Mouse (Mus musculus) forebrain, embryonic 11.5 days (tissue): ENCODE results near the gene Gpr68. TPM values are rescaled to one million over a fixed set of nuclear protein-coding genes. Genes with fewer than 3 reads are reported as not detected.

Source experiments
- ATAC-seq: fragments of 200-750 bp; cut with Nextera tagmentation; replicated peaks from 2 replicates; pipeline ENCODE4 v1.8.0; 2017; ENCODE audit warnings: moderate TSS enrichment; ENCODE audit not compliant: low FRiP score
- DNase-seq: peaks from one replicate; pipeline ENCODE4 v3.0.0-alpha.2; 2017; ENCODE audit warnings: low spot score
- H3K27ac ChIP-seq: fragments of 300-500 bp; sonication (generic); 2 replicates; pipeline ENCODE4 v1.5.1; 2014; ENCODE audit warnings: low read depth, low read length
- H3K27me3 ChIP-seq: fragments of 300-500 bp; sonication (generic); 2 replicates; pipeline ENCODE4 v1.6.1; 2014; ENCODE audit warnings: mild to moderate bottlenecking, low read length, mixed read lengths; ENCODE audit not compliant: control insufficient read depth, insufficient read depth
- H3K36me3 ChIP-seq: fragments of 300-500 bp; sonication (generic); 2 replicates; pipeline ENCODE4 v1.6.1; 2014; ENCODE audit warnings: mild to moderate bottlenecking, low read length, moderate library complexity, mixed read lengths; ENCODE audit not compliant: control insufficient read depth, insufficient read depth
- H3K4me1 ChIP-seq: fragments of 300-500 bp; sonication (generic); replicated peaks from 2 replicates; pipeline ENCODE4 v1.6.1; 2014; ENCODE audit warnings: low read length, mixed read lengths; ENCODE audit not compliant: control insufficient read depth, insufficient read depth
- H3K4me2 ChIP-seq: fragments of 300-500 bp; sonication (generic); 2 replicates; pipeline ENCODE4 v1.6.1; 2014; ENCODE audit warnings: low read depth, mild to moderate bottlenecking, low read length, moderate library complexity, mixed read lengths; ENCODE audit not compliant: severe bottlenecking
- H3K4me3 ChIP-seq: fragments of 300-500 bp; sonication (generic); 2 replicates; pipeline ENCODE4 v1.5.1; 2014; ENCODE audit warnings: low read depth, low read length
- H3K9ac ChIP-seq: fragments of 300-500 bp; sonication (generic); 2 replicates; pipeline ENCODE4 v1.6.1; 2014; ENCODE audit warnings: low read length
- H3K9me3 ChIP-seq: fragments of 300-500 bp; sonication (generic); 2 replicates; pipeline ENCODE4 v1.6.1; 2016; ENCODE audit warnings: low read length, mixed read lengths; ENCODE audit not compliant: control insufficient read depth
- WGBS: fragments of 180-500 bp; shearing (Covaris S2); extraction: QIAGEN DNeasy Blood & Tissue Kit; methylation state at CpG from one replicate; pipeline ENCODE4 v1.1.7; 2014; 5-methylcytosine and 5-hydroxymethylcytosine counted together
- polyA plus RNA-seq: library from polyadenylated mRNA; unstranded; fragments of >200 nt; fragmentation: Nextera tagmentation; extraction: Ambion mirVana; gene quantifications from 2 replicates; pipeline ENCODE4 v1.2.1, GENCODE M21; 2014

Gene Gpr68
- polyA plus RNA-seq, 1 experiment from 2014 or later: 0.13 TPM

- 77% methylated on average over 5 of the region's 5 CpGs for WGBS
- no peak for ATAC-seq
- DNase-seq: no peak
- Histone ChIP-seq H3K9me3 (no peaks in the 10 kb centered on the region), H3K27ac (no peak overlapping the region), H3K36me3 (no peaks in the 10 kb centered on the region; the same call in 1 of the 2 replicates), H3K27me3 (0 out of 2 replicates have a peak, but pooled peaks cover 4% of the 10 kb centered on the region), H3K4me1 (peaks cover 4% of the 10 kb centered on the region; the same call in 1 of the 2 replicates), H3K4me3 (no peak overlapping the region), H3K4me2 (no peak overlapping the region), H3K9ac (no peak overlapping the region)
These were observed 1.1 kb downstream of the Gpr68 start for GRCm38 (mm10) chr12:100906861-100907260.

GRCm38 (mm10) chr12:100903761-100904160 lies 4.2 kb downstream of the Gpr68 start:
- no peaks in the 10 kb centered on the region for H3K9me3 ChIP-seq
- ATAC-seq: no peak
- no peak for DNase-seq
- no peaks in the 10 kb centered on the region for H3K36me3 ChIP-seq
- no peak overlapping the region for H3K27ac ChIP-seq
- 88% methylated on average over 9 of the region's 9 CpGs for WGBS
- peaks cover 17% of the 10 kb centered on the region for H3K27me3 ChIP-seq
- no peak overlapping the region for H3K4me2 ChIP-seq
- peaks cover 4% of the 10 kb centered on the region; the same call in 1 of the 2 replicates for H3K4me1 ChIP-seq
- no peak overlapping the region for H3K9ac ChIP-seq
- no peak overlapping the region for H3K4me3 ChIP-seq

- Histone ChIP-seq H3K9ac (no peak overlapping the region), H3K4me3 (no peak overlapping the region), H3K9me3 (no peaks in the 10 kb centered on the region), H3K36me3 (no peaks in the 10 kb centered on the region), H3K4me2 (no peak overlapping the region), H3K27me3 (peaks cover 23% of the 10 kb centered on the region), H3K27ac (no peak overlapping the region), H3K4me1 (no peaks in the 10 kb centered on the region; the same call in 1 of the 2 replicates)
- 89% methylated on average over 6 of the region's 6 CpGs for WGBS
- DNase-seq: no peak
- ATAC-seq: no peak
These were observed 6.6 kb downstream of the Gpr68 start for GRCm38 (mm10) chr12:100901386-100901785.

- H3K4me1 ChIP-seq: no peaks in the 10 kb centered on the region; the same call in 1 of the 2 replicates
- H3K4me3 ChIP-seq: no peak overlapping the region
- H3K4me2 ChIP-seq: no peak overlapping the region
- H3K9ac ChIP-seq: no peak overlapping the region
- 82% methylated on average over 6 of the region's 6 CpGs for WGBS
- ATAC-seq (no peak), DNase-seq (no peak)
- no peaks in the 10 kb centered on the region for H3K36me3 ChIP-seq
- no peak overlapping the region for H3K27ac ChIP-seq
- no peaks in the 10 kb centered on the region for H3K9me3 ChIP-seq
- peaks cover 23% of the 10 kb centered on the region for H3K27me3 ChIP-seq
These were observed 7.1 kb downstream of the Gpr68 start for GRCm38 (mm10) chr12:100900901-100901300.

GRCm38 (mm10) chr12:100899111-100899640 lies 8.8 kb downstream of the Gpr68 start:
- Histone ChIP-seq H3K4me3 (peak overlapping the region; percentile 27), H3K27me3 (peaks cover 23% of the 10 kb centered on the region), H3K4me2 (peak overlapping the region; percentile 51), H3K9ac (peak overlapping the region; percentile 24; the same call in 1 of the 2 replicates), H3K9me3 (no peaks in the 10 kb centered on the region), H3K4me1 (no peaks in the 10 kb centered on the region; the same call in 1 of the 2 replicates), H3K27ac (no peak overlapping the region), H3K36me3 (no peaks in the 10 kb centered on the region)
- peak; percentile 46; the same call in 1 of the 2 replicates for ATAC-seq
- peak; percentile 64 for DNase-seq
- WGBS: 0% methylated on average over 30 of the region's 30 CpGs

- no peak for ATAC-seq
- peaks cover 23% of the 10 kb centered on the region for H3K27me3 ChIP-seq
- H3K9me3 ChIP-seq: no peaks in the 10 kb centered on the region
These were observed 10.0 kb downstream of the Gpr68 start for GRCm38 (mm10) chr12:100897736-100898650.

GRCm38 (mm10) chr12:100896661-100897060 lies 11.3 kb downstream of the Gpr68 start:
- Histone ChIP-seq H3K27me3 (peaks cover 23% of the 10 kb centered on the region), H3K27ac (no peak overlapping the region), H3K9me3 (no peaks in the 10 kb centered on the region), H3K36me3 (no peaks in the 10 kb centered on the region), H3K9ac (no peak overlapping the region), H3K4me1 (no peaks in the 10 kb centered on the region; the same call in 1 of the 2 replicates), H3K4me2 (no peak overlapping the region), H3K4me3 (no peak overlapping the region)
- ATAC-seq (no peak), DNase-seq (no peak)
- WGBS: 68% methylated on average over 3 of the region's 3 CpGs

More at GRCm38 (mm10) chr12:100897736-100898650, 10.0 kb downstream of the Gpr68 start:
- DNase-seq: no peak
- Histone ChIP-seq H3K36me3 (no peaks in the 10 kb centered on the region), H3K4me2 (peak overlapping the region; percentile 51; the same call in 1 of the 2 replicates), H3K4me1 (no peaks in the 10 kb centered on the region; the same call in 1 of the 2 replicates), H3K27ac (no peak overlapping the region), H3K9ac (no peak overlapping the region), H3K4me3 (no peak overlapping the region)
- 24% methylated on average over 12 of the region's 12 CpGs for WGBS

- DNase-seq (no peak), ATAC-seq (no peak)
- H3K27me3 ChIP-seq: peaks cover 23% of the 10 kb centered on the region
- H3K4me1 ChIP-seq: no peaks in the 10 kb centered on the region; the same call in 1 of the 2 replicates
- H3K4me3 ChIP-seq: no peak overlapping the region
- H3K27ac ChIP-seq: no peak overlapping the region
- H3K4me2 ChIP-seq: no peak overlapping the region
- WGBS: 4% methylated on average over 2 of the region's 2 CpGs
- H3K36me3 ChIP-seq: no peaks in the 10 kb centered on the region
- H3K9ac ChIP-seq: no peak overlapping the region
- H3K9me3 ChIP-seq: no peaks in the 10 kb centered on the region
These were observed 12.5 kb downstream of the Gpr68 start for GRCm38 (mm10) chr12:100895504-100895903.
